Mouse (Mus musculus): ENCODE measurements around the gene Zfc3h1.
A peak's percentile ranks its signal among the peaks of the same experiment; 100 is the strongest.

Zfc3h1 gene

GRCm38 (mm10) chr10:115384221-115385017 lies at the start of gene Zfc3h1, which contains the start of gene Thap2:
Gene Zfc3h1, plus strand, starts transcription at chr10:115384959.
Gene Thap2, minus strand, starts transcription at chr10:115384443.
- peak; percentile 97 for DNase-seq (ENCODE audit: low spot score in 2 of 2)

DNA sequence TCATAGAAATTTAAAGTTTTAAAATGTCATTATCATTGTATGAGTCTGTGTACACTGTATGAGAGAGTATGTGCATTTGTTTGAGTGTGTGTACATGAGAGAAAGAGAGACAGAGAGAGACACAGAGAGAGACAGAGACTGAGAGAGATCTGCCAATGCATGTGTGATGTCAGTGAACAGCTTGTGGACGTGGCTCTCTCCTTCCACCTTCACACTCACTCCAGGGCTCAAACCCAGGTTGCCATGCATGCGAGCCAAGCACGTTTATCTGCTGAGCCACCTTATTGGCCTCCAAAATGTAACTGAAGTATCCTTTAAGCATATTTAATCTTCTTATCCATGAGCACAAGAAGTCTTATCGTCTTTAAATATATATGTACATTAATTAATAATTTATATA lies 47.9 kb upstream of the Zfc3h1 start:
- DNase-seq (ENCODE audit: low spot score in 2 of 2) = no peak

GRCm38 (mm10) chr10:115339820-115340328 lies 44.9 kb upstream of the Zfc3h1 start:
- DNase-seq (ENCODE audit: low spot score in 2 of 2) = no peak

GRCm38 (mm10) chr10:115342771-115343425 lies 41.9 kb upstream of the Zfc3h1 start:
- DNase-seq (ENCODE audit: low spot score in 2 of 2) = no peak

- DNase-seq (ENCODE audit: low spot score in 2 of 2) = no peak
Observed at GRCm38 (mm10) chr10:115346444-115346843, 38.3 kb upstream of the Zfc3h1 start.

DNA sequence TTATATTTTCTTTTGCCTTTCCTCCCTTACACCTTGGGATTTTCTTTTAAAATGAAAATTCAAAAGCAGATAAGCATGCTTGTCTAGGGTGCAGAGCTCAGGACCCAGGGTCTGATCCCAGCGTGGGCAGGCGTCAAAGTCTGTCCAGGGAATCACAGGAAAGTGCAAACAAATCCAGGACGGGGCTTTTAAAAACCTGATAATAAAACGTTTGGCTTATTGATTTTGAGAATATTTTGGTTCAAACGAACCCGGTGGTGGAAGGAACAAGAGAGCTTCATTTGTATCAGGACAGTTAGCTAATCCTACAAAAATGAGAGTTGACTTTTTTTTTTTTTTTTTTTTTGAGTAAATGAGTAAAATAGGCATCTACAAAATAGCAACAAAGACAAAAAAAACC lies 36.6 kb upstream of the Zfc3h1 start:
- DNase-seq (ENCODE audit: low spot score in 2 of 2) = no peak

- DNase-seq (ENCODE audit: low spot score in 2 of 2) = no peak
Observed at GRCm38 (mm10) chr10:115349029-115349428, 35.7 kb upstream of the Zfc3h1 start.

DNA sequence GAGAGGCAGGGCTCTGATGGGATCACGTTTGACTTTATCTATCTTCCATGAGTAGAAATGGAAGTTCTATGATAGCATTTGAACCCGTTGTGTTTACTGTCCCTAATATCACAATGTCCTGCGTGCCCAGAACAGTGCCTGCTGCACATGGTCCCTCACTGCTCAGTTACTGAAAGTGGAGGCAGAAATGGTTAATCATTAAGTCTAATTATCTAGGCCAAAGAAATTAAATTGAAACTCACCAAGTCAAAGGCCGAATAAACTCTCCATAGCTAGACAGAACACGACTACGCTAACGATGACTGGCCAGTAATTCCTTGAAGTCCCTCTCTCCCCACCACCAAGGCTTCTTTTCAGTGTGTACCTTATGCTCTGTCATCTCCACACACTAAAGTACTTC lies 35.2 kb upstream of the Zfc3h1 start:
- DNase-seq (ENCODE audit: low spot score in 2 of 2) = no peak

GRCm38 (mm10) chr10:115350810-115351397 lies 33.9 kb upstream of the Zfc3h1 start:
- DNase-seq (ENCODE audit: low spot score in 2 of 2) = no peak

- no peak for DNase-seq (ENCODE audit: low spot score in 2 of 2)
Observed at GRCm38 (mm10) chr10:115354553-115354952, 30.2 kb upstream of the Zfc3h1 start.

GRCm38 (mm10) chr10:115355016-115355415 lies 29.7 kb upstream of the Zfc3h1 start:
- DNase-seq (ENCODE audit: low spot score in 2 of 2) = no peak

DNA sequence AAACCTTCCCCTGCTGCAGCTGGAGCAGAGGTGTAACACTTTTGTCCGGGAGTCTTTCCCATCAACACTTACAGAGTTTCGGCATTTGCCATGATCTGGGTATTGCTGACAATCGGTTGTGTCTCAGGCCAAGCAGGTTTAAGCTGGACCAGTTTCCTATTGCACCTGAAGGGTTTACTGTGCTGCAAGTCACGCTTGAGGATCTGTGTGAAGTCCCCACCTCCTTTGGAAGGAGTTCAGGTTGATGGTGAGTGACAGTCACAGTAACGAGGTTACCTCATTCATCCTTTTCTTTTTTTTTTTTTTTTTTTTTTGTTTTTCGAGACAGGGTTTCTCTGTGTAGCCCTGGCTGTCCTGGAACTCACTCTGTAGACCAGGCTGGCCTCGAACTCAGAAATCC lies 28.7 kb upstream of the Zfc3h1 start:
- DNase-seq (ENCODE audit: low spot score in 2 of 2) = no peak

- no peak for DNase-seq (ENCODE audit: low spot score in 2 of 2)
Observed at GRCm38 (mm10) chr10:115358216-115358919, 26.4 kb upstream of the Zfc3h1 start.

- DNase-seq (ENCODE audit: low spot score in 2 of 2) = no peak
Observed at GRCm38 (mm10) chr10:115359066-115359465, 25.7 kb upstream of the Zfc3h1 start.

GRCm38 (mm10) chr10:115361840-115362622 lies 22.7 kb upstream of the Zfc3h1 start, which contains the start of gene Tmem19:
Gene Tmem19, minus strand, starts transcription at chr10:115362501.
- peak; percentile 90 to 92 for DNase-seq (ENCODE audit: low spot score in 2 of 2)

DNA sequence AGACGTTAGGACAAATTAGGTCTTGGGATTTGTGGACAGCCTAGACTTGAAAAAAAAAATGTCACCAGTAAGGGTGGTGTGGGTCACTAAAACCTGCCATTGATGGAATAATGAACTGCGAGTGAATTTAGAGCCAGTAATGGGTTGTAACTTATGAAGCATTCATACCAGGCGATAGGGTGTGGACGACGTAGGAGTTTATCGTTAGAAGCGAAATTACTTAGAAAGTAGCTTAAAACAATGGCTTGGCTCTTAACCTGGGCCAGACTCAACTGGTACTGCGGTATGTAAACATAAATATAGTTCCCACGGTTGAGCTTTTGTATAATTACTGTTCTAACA lies 22.2 kb upstream of the Zfc3h1 start:
- DNase-seq (ENCODE audit: low spot score in 2 of 2) = no peak

- DNase-seq (ENCODE audit: low spot score in 2 of 2) = no peak
Observed at GRCm38 (mm10) chr10:115363151-115363550, 21.6 kb upstream of the Zfc3h1 start.

- DNase-seq (ENCODE audit: low spot score in 2 of 2) = no peak
Observed at GRCm38 (mm10) chr10:115381506-115382084, 3.2 kb upstream of the Zfc3h1 start.

DNA sequence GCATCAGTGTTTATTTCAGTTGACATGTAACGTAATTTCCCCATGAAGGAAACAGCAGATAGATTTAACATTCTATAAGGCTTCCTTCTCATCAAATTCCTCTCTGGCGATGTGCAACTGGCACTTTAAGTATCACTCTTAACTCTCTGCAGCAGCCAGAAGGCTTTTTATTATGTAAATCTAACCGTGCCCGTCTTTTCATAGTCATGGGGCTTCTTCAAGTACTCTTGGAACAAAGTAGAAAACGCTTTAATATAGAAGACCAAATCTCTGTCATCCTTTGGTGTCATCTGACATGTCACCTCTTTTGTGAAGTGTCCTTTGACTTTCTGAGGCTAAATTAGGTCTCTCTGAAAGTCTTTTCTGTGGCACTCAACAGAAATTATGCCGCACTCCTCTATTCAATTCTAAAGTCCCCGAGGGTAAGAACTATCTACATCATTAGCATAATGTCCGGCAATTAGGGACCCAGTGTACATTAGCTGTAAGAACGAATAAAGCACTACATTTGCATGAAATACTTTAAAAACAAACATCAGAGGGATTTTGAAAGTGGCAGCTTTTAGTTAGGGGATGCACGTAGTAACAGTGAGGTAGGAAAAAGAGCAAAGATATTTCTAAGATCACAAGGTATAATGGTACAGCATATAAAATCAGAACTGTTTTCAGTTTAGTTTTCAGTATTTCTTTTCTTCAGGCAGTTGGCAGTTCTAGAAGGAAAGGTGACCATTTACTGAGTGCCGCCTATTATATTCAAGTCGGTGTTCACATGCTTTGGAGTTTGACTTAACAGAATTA lies 1.7 kb upstream of the Zfc3h1 start:
- no peak for DNase-seq (ENCODE audit: low spot score in 2 of 2)

GRCm38 (mm10) chr10:115383644-115384220 lies 1.0 kb upstream of the Zfc3h1 start:
- no peak for DNase-seq (ENCODE audit: low spot score in 2 of 2)

Measured in frontal cortex, postnatal 14 days (tissue).